Mouse (Mus musculus): Measurements from ENCODE around the gene Gcsam. TPM values are rescaled to one million over a fixed set of nuclear protein-coding genes. Genes with fewer than 3 reads are reported as not detected.

The Gcsam gene
- polyA plus RNA-seq, 1 experiment from 2014 or later = not detected

Other genes with a start within 250 kb of the Gcsam start
- 102 and 126 TPM in 2 replicates for gene Cd200, start 201.3 kb upstream of the Gcsam start, polyA plus RNA-seq (2015; fragmentation: Nextera tagmentation; extraction: Ambion mirVana)
- gene Gm609, start 117.4 kb upstream of the Gcsam start, polyA plus RNA-seq (2015; fragmentation: Nextera tagmentation; extraction: Ambion mirVana) = not detected in 2 replicates
- gene Gm17783, start 78.3 kb upstream of the Gcsam start, polyA plus RNA-seq (2015; fragmentation: Nextera tagmentation; extraction: Ambion mirVana) = not detected in 2 replicates
- gene Slc9c1, start 75.1 kb upstream of the Gcsam start, polyA plus RNA-seq (2015; fragmentation: Nextera tagmentation; extraction: Ambion mirVana) = not detected in 2 replicates
- gene BC016579, start 43.7 kb downstream of the Gcsam start, polyA plus RNA-seq (2015; fragmentation: Nextera tagmentation; extraction: Ambion mirVana) = not detected in 2 replicates
- gene Tmprss7, start 83.3 kb downstream of the Gcsam start, polyA plus RNA-seq (2015; fragmentation: Nextera tagmentation; extraction: Ambion mirVana) = 0.40 and 0.52 TPM in 2 replicates
- gene Tagln3, start 114.2 kb downstream of the Gcsam start, polyA plus RNA-seq (2015; fragmentation: Nextera tagmentation; extraction: Ambion mirVana) = 467 and 499 TPM in 2 replicates
- 44.2 and 50.4 TPM in 2 replicates for gene Abhd10, start 132.6 kb downstream of the Gcsam start, polyA plus RNA-seq (2015; fragmentation: Nextera tagmentation; extraction: Ambion mirVana)

Measured in forebrain, embryonic 13.5 days (tissue).